Mouse (Mus musculus): ENCODE measurements around the gene Tnnc1. TPM values are rescaled to one million over a fixed set of nuclear protein-coding genes. Genes with fewer than 3 reads are reported as not detected.

Tnnc1 gene
- polyA plus RNA-seq, 1 experiment = not detected

GRCm38 (mm10) chr14:31193791-31194190 is 14.3 kb upstream of the Tnnc1 start:
- peaks cover 13% of the 10 kb centered on the region for H3K4me1 ChIP-seq (ENCODE audit: control insufficient read depth, insufficient read depth, low read length)
- TF ChIP-seq CTCF (IDR thresholded peaks at IDR 0.05; ENCODE audit: insufficient read depth, low read depth, low read length) = no peak
- TF ChIP-seq POLR2A (IDR thresholded peaks at IDR 0.05; ENCODE audit: insufficient read depth, low read depth, low read length) = no peak
- no peak overlapping the region for H3K4me3 ChIP-seq (ENCODE audit: insufficient read depth, low read depth, low read length)
- WGBS = 27% methylated on average over 7 of the region's 7 CpGs
- H3K27ac ChIP-seq (ENCODE audit: insufficient read depth, low read depth, low read length) = peak overlapping the region; percentile 89; the same call in 1 of the 2 replicates

- WGBS = 67% methylated on average over 2 of the region's 2 CpGs
- TF ChIP-seq POLR2A (IDR thresholded peaks at IDR 0.05; ENCODE audit: insufficient read depth, low read depth, low read length) (no peak), CTCF (IDR thresholded peaks at IDR 0.05; ENCODE audit: insufficient read depth, low read depth, low read length) (no peak)
- H3K27ac ChIP-seq (ENCODE audit: insufficient read depth, low read depth, low read length) = no peak overlapping the region
These were observed 13.7 kb upstream of the Tnnc1 start for GRCm38 (mm10) chr14:31194441-31194840.

GRCm38 (mm10) chr14:31194891-31195513 is 13.1 kb upstream of the Tnnc1 start:
- TF ChIP-seq POLR2A (IDR thresholded peaks at IDR 0.05; ENCODE audit: insufficient read depth, low read depth, low read length) = no peak
- TF ChIP-seq CTCF (IDR thresholded peaks at IDR 0.05; ENCODE audit: insufficient read depth, low read depth, low read length) = no peak
- WGBS = 33% methylated on average over 14 of the region's 14 CpGs

More at GRCm38 (mm10) chr14:31194441-31194840, 13.7 kb upstream of the Tnnc1 start:
- Histone ChIP-seq H3K4me1 (ENCODE audit: control insufficient read depth, insufficient read depth, low read length) (peaks cover 13% of the 10 kb centered on the region), H3K4me3 (ENCODE audit: insufficient read depth, low read depth, low read length) (no peak overlapping the region)

GRCm38 (mm10) chr14:31195521-31195920 is 12.6 kb upstream of the Tnnc1 start:
- 92% methylated on average over 4 of the region's 4 CpGs for WGBS
- TF ChIP-seq POLR2A (IDR thresholded peaks at IDR 0.05; ENCODE audit: insufficient read depth, low read depth, low read length) = no peak
- no peak for TF ChIP-seq CTCF (IDR thresholded peaks at IDR 0.05; ENCODE audit: insufficient read depth, low read depth, low read length)
- H3K4me3 ChIP-seq (ENCODE audit: insufficient read depth, low read depth, low read length) = no peak overlapping the region
- peaks cover 16% of the 10 kb centered on the region for H3K4me1 ChIP-seq (ENCODE audit: control insufficient read depth, insufficient read depth, low read length)
- H3K27ac ChIP-seq (ENCODE audit: insufficient read depth, low read depth, low read length) = peak overlapping the region; percentile 18; the same call in 1 of the 2 replicates

More at GRCm38 (mm10) chr14:31194891-31195513, 13.1 kb upstream of the Tnnc1 start:
- H3K4me3 ChIP-seq (ENCODE audit: insufficient read depth, low read depth, low read length) = no peak overlapping the region
- H3K4me1 ChIP-seq (ENCODE audit: control insufficient read depth, insufficient read depth, low read length) = peaks cover 13% of the 10 kb centered on the region
- H3K27ac ChIP-seq (ENCODE audit: insufficient read depth, low read depth, low read length) = peak overlapping the region; percentile 18

GRCm38 (mm10) chr14:31195968-31196367 is 12.1 kb upstream of the Tnnc1 start:
- no peak overlapping the region for H3K27ac ChIP-seq (ENCODE audit: insufficient read depth, low read depth, low read length)
- H3K4me3 ChIP-seq (ENCODE audit: insufficient read depth, low read depth, low read length) = no peak overlapping the region
- H3K4me1 ChIP-seq (ENCODE audit: control insufficient read depth, insufficient read depth, low read length) = peaks cover 16% of the 10 kb centered on the region
- no peak for TF ChIP-seq POLR2A (IDR thresholded peaks at IDR 0.05; ENCODE audit: insufficient read depth, low read depth, low read length)
- TF ChIP-seq CTCF (IDR thresholded peaks at IDR 0.05; ENCODE audit: insufficient read depth, low read depth, low read length) = no peak

GRCm38 (mm10) chr14:31197547-31198516 is 10.3 kb upstream of the Tnnc1 start:
- H3K4me3 ChIP-seq (ENCODE audit: insufficient read depth, low read depth, low read length) = no peak overlapping the region
- no peak overlapping the region for H3K27ac ChIP-seq (ENCODE audit: insufficient read depth, low read depth, low read length)
- TF ChIP-seq POLR2A (IDR thresholded peaks at IDR 0.05; ENCODE audit: insufficient read depth, low read depth, low read length) (no peak), CTCF (IDR thresholded peaks at IDR 0.05; ENCODE audit: insufficient read depth, low read depth, low read length) (no peak)
- H3K4me1 ChIP-seq (ENCODE audit: control insufficient read depth, insufficient read depth, low read length) = peaks cover 16% of the 10 kb centered on the region
- 28% methylated on average over 16 of the region's 16 CpGs for WGBS

GRCm38 (mm10) chr14:31199599-31199998 is 8.5 kb upstream of the Tnnc1 start:
- 91% methylated on average over 7 of the region's 7 CpGs for WGBS

GRCm38 (mm10) chr14:31200038-31200437 is 8.1 kb upstream of the Tnnc1 start:
- H3K4me3 ChIP-seq (ENCODE audit: insufficient read depth, low read depth, low read length) = no peak overlapping the region
- WGBS = 75% methylated on average over 3 of the region's 3 CpGs
- H3K4me1 ChIP-seq (ENCODE audit: control insufficient read depth, insufficient read depth, low read length) = peaks cover 15% of the 10 kb centered on the region
- TF ChIP-seq POLR2A (IDR thresholded peaks at IDR 0.05; ENCODE audit: insufficient read depth, low read depth, low read length) = no peak
- no peak for TF ChIP-seq CTCF (IDR thresholded peaks at IDR 0.05; ENCODE audit: insufficient read depth, low read depth, low read length)
- H3K27ac ChIP-seq (ENCODE audit: insufficient read depth, low read depth, low read length) = no peak overlapping the region

More at GRCm38 (mm10) chr14:31199599-31199998, 8.5 kb upstream of the Tnnc1 start:
- Histone ChIP-seq H3K4me1 (ENCODE audit: control insufficient read depth, insufficient read depth, low read length) (peaks cover 16% of the 10 kb centered on the region), H3K4me3 (ENCODE audit: insufficient read depth, low read depth, low read length) (no peak overlapping the region), H3K27ac (ENCODE audit: insufficient read depth, low read depth, low read length) (no peak overlapping the region)
- no peak for TF ChIP-seq CTCF (IDR thresholded peaks at IDR 0.05; ENCODE audit: insufficient read depth, low read depth, low read length)
- TF ChIP-seq POLR2A (IDR thresholded peaks at IDR 0.05; ENCODE audit: insufficient read depth, low read depth, low read length) = no peak

GRCm38 (mm10) chr14:31204844-31205243 is 3.3 kb upstream of the Tnnc1 start:
- H3K27ac ChIP-seq (ENCODE audit: insufficient read depth, low read depth, low read length) = peak overlapping the region; percentile 8; the same call in 1 of the 2 replicates
- no peak overlapping the region for H3K4me3 ChIP-seq (ENCODE audit: insufficient read depth, low read depth, low read length)
- peaks cover 19% of the 10 kb centered on the region for H3K4me1 ChIP-seq (ENCODE audit: control insufficient read depth, insufficient read depth, low read length)
- TF ChIP-seq POLR2A (IDR thresholded peaks at IDR 0.05; ENCODE audit: insufficient read depth, low read depth, low read length) = no peak
- no peak for TF ChIP-seq CTCF (IDR thresholded peaks at IDR 0.05; ENCODE audit: insufficient read depth, low read depth, low read length)
- WGBS = 58% methylated on average over 4 of the region's 4 CpGs

All from olfactory bulb, adult 2 months (tissue).